Mouse (Mus musculus) kidney, postnatal 10 days (tissue): ENCODE data around the gene Ccdc24.

Source experiments
- DNase-seq: peaks from one replicate; pipeline ENCODE4 v3.0.0; 2021; ENCODE audit warnings: mixed read lengths

Gene Ccdc24

DNA sequence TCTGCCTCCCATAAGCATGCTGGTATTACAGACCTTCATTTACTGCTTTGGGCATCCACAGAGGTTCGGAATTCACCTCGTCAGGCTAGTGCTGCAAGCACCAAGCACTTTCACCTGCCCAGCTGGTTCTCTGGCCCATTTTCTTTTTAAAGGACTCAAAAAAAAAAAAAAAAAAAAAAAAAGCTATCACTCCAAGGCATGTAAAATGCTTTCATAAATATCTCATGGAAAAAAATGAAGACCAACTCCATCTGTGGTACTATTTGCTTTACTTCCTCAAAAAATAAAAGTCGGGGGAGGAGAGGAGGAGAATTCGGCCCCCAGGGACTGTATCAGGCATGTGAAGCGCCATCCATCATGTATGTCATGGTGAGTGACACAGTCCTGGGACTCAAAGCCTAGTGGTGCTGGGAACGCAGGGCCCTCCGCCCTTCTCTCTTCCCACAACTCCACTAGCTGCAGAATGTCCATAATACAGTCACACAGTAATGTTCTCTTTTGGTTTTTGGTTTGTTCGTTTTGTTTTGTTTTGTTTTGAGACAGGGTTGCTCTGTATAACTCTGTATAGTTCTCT, 43.7 kb downstream of the Ccdc24 start:
- no peak for DNase-seq

DNA sequence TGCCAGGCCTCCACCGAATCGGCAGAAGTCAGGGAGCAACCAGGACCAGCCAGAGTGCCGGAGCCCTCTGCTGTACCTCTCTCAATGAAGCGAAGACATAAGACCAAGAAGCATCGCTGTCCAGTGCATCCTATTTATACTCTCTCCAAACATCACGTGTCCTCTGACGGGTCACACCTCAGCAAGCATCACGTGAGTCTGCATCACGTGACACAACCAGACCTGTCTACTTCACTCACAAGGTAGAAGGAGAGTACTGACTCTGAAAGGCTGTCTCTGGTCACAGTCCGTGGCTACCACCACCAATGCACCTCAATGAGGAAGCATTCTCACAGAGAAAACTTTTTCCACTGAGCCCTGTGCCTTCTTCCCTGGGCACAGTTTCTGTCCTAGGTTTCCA, 54.3 kb downstream of the Ccdc24 start:
- DNase-seq: no peak

DNA sequence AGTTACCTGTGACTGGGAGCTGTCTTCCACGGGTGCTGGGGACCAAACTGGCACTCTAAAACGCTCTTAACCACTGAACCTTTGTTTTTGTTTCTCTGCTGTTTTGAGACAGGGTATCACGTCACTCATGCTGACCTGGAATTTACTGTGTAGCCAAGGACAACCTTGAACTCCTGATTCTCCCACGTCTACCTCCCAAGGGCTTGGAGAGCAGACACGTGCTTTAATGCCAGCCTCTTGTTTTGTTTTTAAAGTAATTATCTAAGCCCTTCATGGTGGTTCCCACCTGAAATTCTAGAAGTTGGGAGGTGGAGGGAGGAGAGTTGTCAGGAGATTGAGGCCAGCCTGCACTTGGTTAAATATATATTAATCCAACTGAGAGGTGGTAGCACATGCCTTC, 55.6 kb downstream of the Ccdc24 start:
- DNase-seq: no peak
